Mouse (Mus musculus): ENCODE measurements at regions not wholly inside any gene's neighbourhood (a gene's known extent, or its start where the extent isn't known, plus 50 kb on each side); places are given as distances from the start of the nearest gene placed in this dataset.

DNA sequence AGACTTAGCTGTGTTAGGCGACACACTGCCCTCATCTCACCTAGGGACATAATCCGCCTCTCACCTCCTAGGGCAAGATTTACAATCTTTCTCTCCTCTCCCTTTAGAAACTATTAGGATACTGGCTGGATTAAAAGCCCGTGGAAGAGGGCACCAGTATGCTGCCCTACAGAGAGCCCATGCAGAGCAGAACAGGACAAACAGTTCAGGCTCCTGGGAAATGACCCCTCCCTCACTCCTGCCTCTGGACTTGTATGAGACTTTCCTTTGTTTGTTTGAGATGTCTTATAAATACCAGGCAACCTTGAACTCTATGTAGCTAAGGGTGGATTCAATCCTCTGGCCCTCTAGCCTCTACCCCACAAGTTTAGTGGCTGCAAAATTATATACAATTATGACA is 81.8 kb upstream of the Barx2 start:
- no peaks in the 10 kb centered on the region for H3K27me3 ChIP-seq (replicated peaks)

DNA sequence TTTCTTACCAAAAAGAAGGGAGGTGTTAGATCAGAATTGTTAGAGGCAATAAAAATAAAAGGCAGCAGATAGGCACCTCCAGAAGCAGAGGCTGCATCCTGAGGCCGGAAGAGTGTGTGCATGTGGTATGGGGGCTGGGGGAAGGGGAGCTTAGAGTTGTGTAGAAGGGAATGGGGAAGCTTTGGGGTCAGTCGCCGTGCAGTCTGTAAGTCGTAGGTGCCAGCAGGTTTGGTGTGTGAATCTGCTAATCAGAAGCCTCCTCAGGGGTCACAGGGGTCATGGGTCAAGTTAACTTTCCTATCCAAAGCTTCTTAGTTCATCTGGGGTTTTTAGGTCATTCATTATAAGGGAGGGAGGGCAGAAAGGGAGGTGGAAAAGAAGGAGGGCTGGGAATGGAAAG is 82.4 kb upstream of the Barx2 start:
- peaks cover 14% of the 10 kb centered on the region for H3K4me1 ChIP-seq
- ATAC-seq (ENCODE audit: insufficient read depth, low FRiP score, low read depth) = no peak
- H3K4me2 ChIP-seq = no peak overlapping the region
- WGBS = 49% methylated on average over 4 of the region's 4 CpGs
- no peak overlapping the region for H3K9ac ChIP-seq
- H3K36me3 ChIP-seq = no peaks in the 10 kb centered on the region
- H3K27ac ChIP-seq = peak overlapping the region; percentile 72; the same call in 1 of the 2 replicates
- H3K4me3 ChIP-seq (replicated peaks) = no peak overlapping the region
- no peaks in the 10 kb centered on the region for H3K9me3 ChIP-seq
- H3K27me3 ChIP-seq (replicated peaks) = no peaks in the 10 kb centered on the region

More for the DNA sequence above, 81.8 kb upstream of the Barx2 start:
- no peak for ATAC-seq (ENCODE audit: insufficient read depth, low FRiP score, low read depth)
- H3K9me3 ChIP-seq = no peaks in the 10 kb centered on the region
- no peak overlapping the region for H3K4me3 ChIP-seq (replicated peaks)
- no peak overlapping the region for H3K9ac ChIP-seq
- 78% methylated on average over 3 of the region's 3 CpGs for WGBS
- no peak overlapping the region for H3K27ac ChIP-seq
- H3K4me2 ChIP-seq = no peak overlapping the region
- no peaks in the 10 kb centered on the region for H3K36me3 ChIP-seq
- H3K4me1 ChIP-seq = peaks cover 14% of the 10 kb centered on the region

DNA sequence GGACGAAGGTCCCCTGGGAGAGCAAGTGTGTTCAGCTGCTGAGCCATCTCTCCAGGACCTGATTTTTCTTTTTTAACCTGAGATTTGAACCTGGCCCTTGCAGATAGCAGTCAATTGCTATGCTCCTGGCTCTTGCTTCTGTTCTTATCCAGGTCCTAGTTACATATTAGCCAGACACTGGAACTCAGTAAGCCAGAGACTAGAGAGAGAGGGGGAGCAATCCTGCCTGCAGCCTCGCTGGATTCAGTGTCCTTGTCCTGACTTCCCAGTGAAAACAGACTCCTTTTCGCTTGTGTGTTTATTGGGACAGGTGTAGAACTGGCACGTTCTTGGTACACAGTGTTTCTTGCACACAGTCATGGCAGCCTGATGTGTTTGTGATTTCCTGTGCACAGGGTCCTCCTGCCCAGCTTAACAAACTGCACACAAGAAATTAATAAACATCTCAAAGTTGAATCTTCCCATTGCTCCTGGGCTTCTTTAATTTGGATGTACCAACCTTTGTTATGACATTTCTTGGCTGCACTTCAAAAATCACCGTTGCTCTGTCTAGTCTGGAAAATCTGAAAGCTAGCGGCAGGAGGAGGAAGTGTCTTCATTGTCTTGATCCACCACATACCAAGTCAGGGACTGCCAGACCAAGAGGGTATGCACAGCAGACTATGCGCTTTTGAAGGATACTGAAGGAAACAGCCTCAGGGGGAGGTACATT is 83.4 kb upstream of the Barx2 start:
- H3K27me3 ChIP-seq (replicated peaks) = no peaks in the 10 kb centered on the region
- H3K27ac ChIP-seq = peak overlapping the region; percentile 72
- H3K36me3 ChIP-seq = no peaks in the 10 kb centered on the region
- WGBS = 44% methylated on average over 7 of the region's 7 CpGs
- no peak overlapping the region for H3K9ac ChIP-seq
- H3K4me2 ChIP-seq = no peak overlapping the region
- H3K9me3 ChIP-seq = no peaks in the 10 kb centered on the region
- no peak overlapping the region for H3K4me3 ChIP-seq (replicated peaks)
- peaks cover 14% of the 10 kb centered on the region for H3K4me1 ChIP-seq
- ATAC-seq (ENCODE audit: insufficient read depth, low FRiP score, low read depth) = peak; percentile 54

DNA sequence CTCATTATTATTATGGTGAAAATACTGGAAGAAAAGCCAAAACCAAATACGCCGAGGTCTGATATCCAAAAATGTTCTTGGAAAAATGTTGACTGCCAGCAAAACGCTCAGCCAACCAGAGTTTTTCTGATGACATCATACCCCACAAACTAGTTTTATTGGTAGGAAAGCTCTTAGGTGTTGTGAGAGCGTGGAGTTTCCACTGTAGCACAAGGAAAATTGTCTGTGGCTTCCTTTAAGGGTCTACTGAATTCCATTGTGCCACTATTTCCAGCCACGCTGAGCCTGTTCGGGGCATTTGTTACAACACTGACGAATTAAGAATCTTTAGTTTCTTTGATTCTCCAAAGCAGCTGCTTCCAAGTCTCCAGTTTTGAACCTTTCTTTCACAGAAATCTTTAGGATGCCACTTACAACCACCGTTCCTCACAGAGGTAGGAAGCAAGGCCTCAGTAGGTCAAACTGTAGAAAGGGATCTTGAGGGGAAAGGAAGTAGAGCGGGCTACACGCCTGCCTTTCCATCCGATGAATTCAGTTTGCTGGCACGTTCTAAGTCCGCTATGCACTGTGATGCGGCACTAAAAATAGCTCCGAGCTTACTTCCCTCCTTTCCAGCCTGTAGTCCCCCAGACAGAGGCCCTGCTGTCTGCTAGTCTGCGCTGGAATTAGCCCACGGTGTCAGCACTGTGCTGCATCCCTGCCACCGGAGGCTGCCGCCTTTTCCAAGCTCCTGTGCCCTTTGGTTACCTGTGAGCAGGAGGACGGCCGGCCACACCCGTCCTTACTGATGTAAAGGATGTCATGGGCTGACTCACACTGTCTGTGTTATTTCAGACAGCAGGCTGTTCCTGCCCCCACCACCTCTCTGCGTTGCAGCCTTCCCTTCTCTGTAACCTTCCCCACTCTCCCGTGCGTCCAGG is 84.2 kb upstream of the Barx2 start:
- Histone ChIP-seq H3K4me3 (replicated peaks) (no peak overlapping the region), H3K4me1 (peaks cover 14% of the 10 kb centered on the region), H3K36me3 (no peaks in the 10 kb centered on the region), H3K4me2 (peak overlapping the region; percentile 40), H3K9me3 (no peaks in the 10 kb centered on the region), H3K27me3 (replicated peaks) (no peaks in the 10 kb centered on the region), H3K27ac (peak overlapping the region; percentile 72), H3K9ac (no peak overlapping the region)
- 28% methylated on average over 25 of the region's 25 CpGs for WGBS
- ATAC-seq (ENCODE audit: insufficient read depth, low FRiP score, low read depth) = peak; percentile 36; the same call in 1 of the 2 replicates

DNA sequence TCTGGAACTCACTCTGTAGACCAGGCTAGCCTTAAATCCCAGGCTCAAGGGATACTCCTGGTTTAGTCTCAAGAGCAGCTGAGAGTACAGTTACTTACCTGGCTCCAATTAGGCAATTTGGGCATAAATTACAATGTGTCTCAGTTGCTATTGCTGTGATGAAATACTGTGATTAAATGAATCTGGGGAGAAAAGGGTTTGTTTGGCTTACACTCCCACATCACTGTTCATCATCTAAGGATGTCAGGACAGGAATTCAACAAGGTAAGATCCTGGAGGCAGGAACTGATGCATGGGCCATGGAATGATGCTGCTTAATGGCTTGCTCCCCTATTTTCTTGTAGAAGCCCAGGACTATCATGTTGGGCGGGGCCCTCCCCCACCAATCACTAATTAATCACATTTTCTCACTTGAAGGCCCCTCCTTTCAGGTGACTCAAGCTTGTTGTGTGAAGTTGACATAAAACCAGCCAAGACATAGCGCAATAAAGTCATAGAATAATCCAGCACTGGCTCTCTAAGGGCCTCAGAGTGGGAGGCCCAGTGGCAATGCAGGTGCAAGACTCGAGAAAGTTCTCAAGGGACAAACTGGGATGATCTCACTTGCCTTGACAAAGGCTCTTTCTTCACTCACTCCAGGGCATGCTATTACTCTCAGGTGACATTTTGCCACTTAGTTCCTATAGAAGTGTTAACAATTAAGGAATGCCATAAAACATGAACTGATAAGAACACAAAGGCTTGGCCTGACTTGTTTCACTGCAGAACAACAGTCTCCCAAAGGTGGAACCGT is 85.4 kb upstream of the Barx2 start:
- no peak overlapping the region for H3K9ac ChIP-seq
- H3K27me3 ChIP-seq (replicated peaks) = no peaks in the 10 kb centered on the region
- H3K9me3 ChIP-seq = no peaks in the 10 kb centered on the region
- no peak overlapping the region for H3K4me3 ChIP-seq (replicated peaks)
- WGBS = 63% methylated on average over 4 of the region's 4 CpGs
- H3K4me1 ChIP-seq = peaks cover 14% of the 10 kb centered on the region
- ATAC-seq (ENCODE audit: insufficient read depth, low FRiP score, low read depth) = no peak; the same call in 1 of the 2 replicates
- no peak overlapping the region for H3K27ac ChIP-seq
- no peaks in the 10 kb centered on the region for H3K36me3 ChIP-seq
- H3K4me2 ChIP-seq = no peak overlapping the region

DNA sequence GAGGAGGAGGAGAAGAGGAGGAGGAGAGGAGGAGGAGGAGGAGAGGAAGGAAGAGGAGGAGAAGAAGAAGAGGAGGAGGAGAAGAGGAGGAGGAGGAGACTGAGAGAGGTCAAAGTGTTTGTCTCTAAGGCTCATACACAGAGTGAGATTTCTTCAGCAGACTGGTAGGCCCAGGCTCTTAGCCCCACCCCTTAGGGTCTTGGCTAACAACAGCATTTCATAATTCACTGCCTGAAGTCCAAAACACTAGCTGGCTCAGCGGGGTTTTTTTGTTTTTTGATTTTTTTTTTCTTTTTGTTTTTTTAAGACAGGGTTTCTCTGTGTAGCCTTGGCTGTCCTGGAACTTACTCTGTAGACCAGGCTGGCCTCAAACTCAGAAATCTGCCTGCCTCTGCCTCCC is 86.5 kb upstream of the Barx2 start:
- H3K4me1 ChIP-seq = peaks cover 14% of the 10 kb centered on the region
- no peak overlapping the region for H3K4me3 ChIP-seq (replicated peaks)
- 50% methylated on average over 1 of the region's 1 CpGs for WGBS
- no peak overlapping the region for H3K27ac ChIP-seq
- no peaks in the 10 kb centered on the region for H3K36me3 ChIP-seq
- ATAC-seq (ENCODE audit: insufficient read depth, low FRiP score, low read depth) = no peak
- H3K9me3 ChIP-seq = no peaks in the 10 kb centered on the region
- no peak overlapping the region for H3K9ac ChIP-seq
- no peaks in the 10 kb centered on the region for H3K27me3 ChIP-seq (replicated peaks)
- H3K4me2 ChIP-seq = no peak overlapping the region

DNA sequence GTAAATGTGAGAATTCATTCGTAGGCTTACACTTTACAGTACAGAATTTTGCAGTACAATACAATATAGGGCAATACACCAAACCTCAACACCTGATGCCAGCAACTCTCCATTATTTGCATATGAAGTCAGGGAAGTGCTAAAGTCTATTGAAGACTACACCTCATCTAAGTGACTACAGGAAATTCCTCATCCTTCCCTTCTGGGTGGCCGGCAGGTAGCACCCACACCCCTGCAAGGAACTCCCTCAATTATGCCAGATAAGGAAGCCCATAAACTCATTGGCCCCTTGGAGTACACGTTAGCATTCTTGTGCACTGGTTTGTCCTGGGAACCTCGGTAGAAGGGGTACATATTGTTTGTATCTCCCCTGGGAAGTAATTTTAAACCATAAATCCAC is 89.7 kb upstream of the Barx2 start:
- ATAC-seq (ENCODE audit: insufficient read depth, low FRiP score, low read depth) = no peak; the same call in 1 of the 2 replicates
- Histone ChIP-seq H3K9ac (no peak overlapping the region), H3K4me1 (peaks cover under 1% of the 10 kb centered on the region), H3K36me3 (no peaks in the 10 kb centered on the region), H3K27me3 (replicated peaks) (no peaks in the 10 kb centered on the region), H3K9me3 (no peaks in the 10 kb centered on the region), H3K4me2 (no peak overlapping the region), H3K27ac (no peak overlapping the region), H3K4me3 (replicated peaks) (no peak overlapping the region)
- 57% methylated on average over 4 of the region's 4 CpGs for WGBS

DNA sequence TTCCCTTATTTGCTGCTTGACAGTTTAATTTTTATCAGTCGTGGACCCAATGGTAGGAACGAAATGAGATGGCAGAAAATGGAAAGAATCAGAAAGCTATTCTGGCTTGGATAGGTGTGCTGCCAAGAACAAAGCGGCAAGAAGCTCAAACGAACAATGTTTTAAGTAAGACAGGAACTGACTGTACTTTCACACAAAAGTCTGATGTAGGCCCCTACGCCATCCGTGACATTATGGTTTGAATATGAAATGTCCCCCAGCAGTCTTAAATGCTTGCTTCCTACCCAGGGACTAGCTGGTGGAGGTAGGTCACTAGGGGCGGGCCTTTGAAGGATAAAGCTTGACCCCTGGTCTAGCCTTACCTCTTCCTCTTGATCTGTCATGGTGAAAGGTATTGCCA is 90.5 kb upstream of the Barx2 start:
- H3K4me3 ChIP-seq (replicated peaks) = no peak overlapping the region
- ATAC-seq (ENCODE audit: insufficient read depth, low FRiP score, low read depth) = no peak
- no peak overlapping the region for H3K4me2 ChIP-seq
- H3K36me3 ChIP-seq = no peaks in the 10 kb centered on the region
- no peaks in the 10 kb centered on the region for H3K4me1 ChIP-seq
- 87% methylated on average over 7 of the region's 7 CpGs for WGBS
- no peaks in the 10 kb centered on the region for H3K9me3 ChIP-seq
- H3K27ac ChIP-seq = no peak overlapping the region
- no peak overlapping the region for H3K9ac ChIP-seq
- no peaks in the 10 kb centered on the region for H3K27me3 ChIP-seq (replicated peaks)

DNA sequence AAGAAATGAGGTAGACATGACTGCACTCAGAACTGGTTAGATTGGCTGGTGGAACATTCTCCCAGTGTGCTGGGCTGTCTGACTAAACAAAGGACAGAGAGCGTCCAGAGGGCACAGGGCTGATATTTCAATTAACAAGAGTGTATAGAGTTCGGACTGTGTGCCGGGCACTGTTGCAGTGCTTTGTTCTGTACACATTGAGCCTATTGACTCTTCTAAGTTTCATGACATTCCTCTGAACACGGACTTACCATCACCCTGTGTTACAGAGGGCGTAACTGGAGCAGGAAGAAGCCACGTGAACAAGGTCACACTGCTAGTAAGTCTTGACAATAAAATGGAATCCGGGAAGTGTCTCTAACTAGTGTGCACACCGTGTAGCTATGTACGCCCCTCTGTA is 92.1 kb upstream of the Barx2 start:
- H3K4me3 ChIP-seq (replicated peaks) = no peak overlapping the region
- no peaks in the 10 kb centered on the region for H3K27me3 ChIP-seq (replicated peaks)
- no peak overlapping the region for H3K4me2 ChIP-seq
- H3K27ac ChIP-seq = no peak overlapping the region
- no peaks in the 10 kb centered on the region for H3K36me3 ChIP-seq
- no peaks in the 10 kb centered on the region for H3K9me3 ChIP-seq
- no peaks in the 10 kb centered on the region for H3K4me1 ChIP-seq
- 61% methylated on average over 9 of the region's 9 CpGs for WGBS
- no peak overlapping the region for H3K9ac ChIP-seq
- no peak for ATAC-seq (ENCODE audit: insufficient read depth, low FRiP score, low read depth)

DNA sequence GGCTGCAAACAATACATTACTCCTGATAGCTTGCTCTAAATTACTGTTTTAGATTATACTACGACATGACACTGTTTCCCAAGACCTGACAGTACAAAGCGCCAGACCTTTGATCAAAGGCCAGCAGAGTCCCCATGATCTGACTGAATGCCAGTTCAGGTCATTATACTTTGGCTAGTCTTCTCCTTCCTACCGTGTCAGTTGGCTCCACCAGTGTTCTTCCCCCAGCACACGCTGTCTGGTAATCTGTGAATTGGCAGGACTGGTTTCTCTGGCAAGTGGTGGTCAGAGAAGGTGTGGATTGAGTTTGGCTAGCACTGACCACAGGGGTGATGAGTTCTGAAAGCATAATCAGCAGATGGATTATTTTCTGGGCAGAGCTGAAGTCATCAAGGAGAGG is 93.1 kb upstream of the Barx2 start:
- ATAC-seq (ENCODE audit: insufficient read depth, low FRiP score, low read depth) = no peak
- WGBS = 42% methylated on average over 4 of the region's 4 CpGs
- Histone ChIP-seq H3K4me3 (replicated peaks) (no peak overlapping the region), H3K4me2 (no peak overlapping the region), H3K36me3 (no peaks in the 10 kb centered on the region), H3K9me3 (no peaks in the 10 kb centered on the region), H3K9ac (no peak overlapping the region), H3K27ac (no peak overlapping the region), H3K4me1 (0 out of 2 replicates have a peak, but pooled peaks cover 5% of the 10 kb centered on the region), H3K27me3 (replicated peaks) (no peaks in the 10 kb centered on the region)

DNA sequence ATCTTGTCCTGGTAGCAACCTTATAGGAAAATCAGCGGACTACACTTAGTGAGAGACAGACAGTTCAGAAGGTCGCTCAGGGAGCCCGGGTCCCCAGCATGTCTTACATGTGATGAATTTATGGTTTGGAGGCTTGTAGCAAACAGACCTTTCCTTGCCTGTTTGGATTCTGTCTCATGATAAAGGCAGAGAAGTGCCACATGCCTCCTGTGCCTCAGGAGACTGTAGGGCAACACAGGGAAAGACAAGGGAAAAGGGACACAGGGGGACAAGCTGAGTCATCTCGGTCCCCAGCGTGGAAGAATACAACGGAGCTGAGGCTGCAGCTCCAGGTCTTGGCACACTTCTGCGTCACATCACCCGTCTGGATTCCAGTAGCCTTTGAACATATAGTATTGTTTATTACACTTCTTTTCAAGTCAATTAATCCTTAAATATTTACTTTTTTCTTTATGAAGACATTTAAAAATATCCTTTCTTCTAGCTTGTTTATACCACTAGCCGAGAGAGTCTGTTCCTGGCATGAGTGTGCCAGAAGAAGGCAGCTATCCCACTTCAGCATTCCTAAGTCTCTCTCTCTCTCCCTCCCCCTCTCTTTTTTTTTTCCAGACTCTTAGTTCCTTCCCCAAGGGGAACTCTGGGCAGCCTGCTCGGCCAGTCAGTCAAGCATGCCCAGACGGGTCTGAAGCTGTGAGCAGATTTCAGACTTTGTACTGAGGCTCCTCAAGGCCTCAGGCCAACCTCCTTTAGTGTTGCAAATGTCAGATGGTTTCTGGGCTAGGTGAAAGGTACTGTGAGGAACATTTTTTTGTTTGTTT is 97.9 kb upstream of the Barx2 start:
- 31% methylated on average over 11 of the region's 11 CpGs for WGBS
- no peak overlapping the region for H3K4me3 ChIP-seq (replicated peaks)
- H3K9me3 ChIP-seq = no peaks in the 10 kb centered on the region
- ATAC-seq (ENCODE audit: insufficient read depth, low FRiP score, low read depth) = peak; percentile 75; the same call in 1 of the 2 replicates
- no peak overlapping the region for H3K9ac ChIP-seq
- H3K4me1 ChIP-seq = 0 out of 2 replicates have a peak, but pooled peaks cover 5% of the 10 kb centered on the region
- no peak overlapping the region for H3K4me2 ChIP-seq
- no peaks in the 10 kb centered on the region for H3K27me3 ChIP-seq (replicated peaks)
- peak overlapping the region; percentile 51; the same call in 1 of the 2 replicates for H3K27ac ChIP-seq
- no peaks in the 10 kb centered on the region for H3K36me3 ChIP-seq
